Mouse (Mus musculus): Measurements from ENCODE around the gene Grb14.

Grb14 gene

GRCm38 (mm10) chr2:65024887-65025286 is at the start of gene Grb14:
Grb14 (minus strand) TSS chr2:65024987.
- no peak for DNase-seq

- DNase-seq: no peak
Measured at GRCm38 (mm10) chr2:65072205-65072604, 47.4 kb upstream of the Grb14 start.

- DNase-seq: no peak
Measured at GRCm38 (mm10) chr2:65053764-65054163, 29.0 kb upstream of the Grb14 start.

- no peak for DNase-seq
Measured at GRCm38 (mm10) chr2:65052191-65053012, 27.6 kb upstream of the Grb14 start.

- no peak for DNase-seq
Measured at GRCm38 (mm10) chr2:65050776-65051175, 26.0 kb upstream of the Grb14 start.

- no peak for DNase-seq
Measured at GRCm38 (mm10) chr2:65048234-65049017, 23.6 kb upstream of the Grb14 start.

- DNase-seq: no peak
Measured at GRCm38 (mm10) chr2:65038164-65038563, 13.4 kb upstream of the Grb14 start.

GRCm38 (mm10) chr2:65037546-65037945 is 12.8 kb upstream of the Grb14 start:
- DNase-seq: no peak

GRCm38 (mm10) chr2:65022363-65023240 is 2.2 kb downstream of the Grb14 start:
- DNase-seq: peak; percentile 10

- DNase-seq: no peak
Measured at GRCm38 (mm10) chr2:65021691-65022362, 3.0 kb downstream of the Grb14 start.

GRCm38 (mm10) chr2:65017375-65017774 is 7.4 kb downstream of the Grb14 start:
- DNase-seq: no peak

- DNase-seq: no peak
Measured at GRCm38 (mm10) chr2:65014552-65014951, 10.2 kb downstream of the Grb14 start.

- DNase-seq: no peak
Measured at GRCm38 (mm10) chr2:65010105-65010504, 14.7 kb downstream of the Grb14 start.

GRCm38 (mm10) chr2:65007396-65007795 is 17.4 kb downstream of the Grb14 start:
- DNase-seq: no peak

GRCm38 (mm10) chr2:65005044-65005443 is 19.7 kb downstream of the Grb14 start:
- no peak for DNase-seq

GRCm38 (mm10) chr2:65003433-65003832 is 21.4 kb downstream of the Grb14 start:
- no peak for DNase-seq

GRCm38 (mm10) chr2:65002631-65003030 is 22.2 kb downstream of the Grb14 start:
- DNase-seq: no peak

- DNase-seq: no peak
Measured at GRCm38 (mm10) chr2:64995048-64995447, 29.7 kb downstream of the Grb14 start.

- DNase-seq: no peak
Measured at GRCm38 (mm10) chr2:64989426-64990187, 35.2 kb downstream of the Grb14 start.

GRCm38 (mm10) chr2:64987782-64988181 is 37.0 kb downstream of the Grb14 start:
- DNase-seq: no peak

- DNase-seq: no peak
Measured at GRCm38 (mm10) chr2:64975546-64975945, 49.2 kb downstream of the Grb14 start.

GRCm38 (mm10) chr2:64974549-64974948 is 50.2 kb downstream of the Grb14 start:
- no peak for DNase-seq

Data from cerebellum, adult 11 months (tissue).